Mouse (Mus musculus): ENCODE results near the gene Dglucy.

DNA sequence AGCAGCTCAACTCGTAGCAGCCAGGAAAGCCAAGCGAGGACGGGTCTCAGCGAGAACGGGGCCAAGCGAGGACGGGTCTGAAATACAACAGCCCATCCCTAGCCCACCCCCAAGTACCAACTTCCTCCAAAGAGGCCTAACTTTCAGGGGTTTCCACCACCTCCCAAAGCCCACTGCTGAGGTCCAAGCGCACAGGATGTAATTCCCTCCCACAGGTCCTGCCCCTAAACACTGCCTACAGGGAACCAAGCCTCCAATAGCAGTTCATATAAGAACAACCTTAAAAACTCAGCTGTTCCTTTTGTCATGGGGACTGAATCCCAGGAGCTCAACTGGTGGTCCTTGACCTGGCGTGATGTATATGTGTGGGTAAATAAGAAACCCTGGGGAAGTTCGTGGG, 1.6 kb downstream of the Dglucy start:
- TF ChIP-seq CTCF (IDR thresholded peaks at IDR 0.05; ENCODE audit: low read depth) (no peak), EP300 (optimal IDR thresholded peaks at IDR 0.05) (no peak)

All from stomach, postnatal 0 days (tissue).